Mouse (Mus musculus) heart, adult 2 months (tissue): ENCODE measurements around the gene Batf2.

ENCODE experiments used
- EP300 ChIP-seq: fragments of 200-500 bp; IDR thresholded peaks from 2 replicates; pipeline ENCODE4 v1.6.1; 2011; ENCODE audit warnings: low read depth, low read length, control low read depth; ENCODE audit not compliant: insufficient read depth
- POLR2A ChIP-seq: fragments of 200-500 bp; IDR thresholded peaks from 2 replicates; pipeline ENCODE4 v1.6.1; 2011; ENCODE audit warnings: mild to moderate bottlenecking, low read depth, low read length, control low read depth; ENCODE audit not compliant: insufficient read depth

DNA sequence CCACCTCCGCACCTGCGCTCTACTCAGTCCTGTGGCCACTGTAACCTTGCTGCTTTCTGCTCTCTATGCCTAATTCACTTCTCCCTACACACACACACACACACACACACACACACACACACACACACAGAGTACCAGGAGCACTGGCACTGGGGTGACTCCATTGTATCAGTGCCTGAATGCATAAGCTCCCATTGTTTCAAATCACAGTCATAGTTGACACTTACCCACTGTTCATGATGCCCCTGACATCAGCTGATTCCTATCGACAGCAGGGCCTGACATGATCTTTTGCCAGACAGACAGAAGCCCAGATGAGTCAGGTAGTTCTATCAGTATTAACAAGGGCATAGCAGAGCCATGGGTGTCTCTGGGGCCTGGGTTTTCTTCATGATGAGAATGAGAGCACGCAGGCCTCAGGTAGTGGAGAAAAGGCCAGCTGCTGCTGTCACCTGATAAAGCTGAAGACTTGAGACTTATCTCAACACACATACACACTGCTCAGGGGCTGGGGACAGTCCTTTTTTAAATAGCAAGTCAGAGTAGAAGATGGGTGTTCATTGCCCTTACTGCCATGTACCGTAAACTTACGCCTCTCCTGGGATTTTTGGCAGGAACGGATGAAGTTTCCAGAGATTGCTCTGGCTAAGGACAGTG is 8.5 kb upstream of the Batf2 start:
- no peak for TF ChIP-seq POLR2A
- TF ChIP-seq EP300, result no peak
